Mouse (Mus musculus) WW6 (cell line): ENCODE data around the gene Cyp1a1.

Experiments used
- DNase-seq: peaks from one replicate; pipeline ENCODE4 v3.0.0-alpha.2; 2013; ENCODE audit warnings: low read depth, low spot score

The Cyp1a1 gene

DNA sequence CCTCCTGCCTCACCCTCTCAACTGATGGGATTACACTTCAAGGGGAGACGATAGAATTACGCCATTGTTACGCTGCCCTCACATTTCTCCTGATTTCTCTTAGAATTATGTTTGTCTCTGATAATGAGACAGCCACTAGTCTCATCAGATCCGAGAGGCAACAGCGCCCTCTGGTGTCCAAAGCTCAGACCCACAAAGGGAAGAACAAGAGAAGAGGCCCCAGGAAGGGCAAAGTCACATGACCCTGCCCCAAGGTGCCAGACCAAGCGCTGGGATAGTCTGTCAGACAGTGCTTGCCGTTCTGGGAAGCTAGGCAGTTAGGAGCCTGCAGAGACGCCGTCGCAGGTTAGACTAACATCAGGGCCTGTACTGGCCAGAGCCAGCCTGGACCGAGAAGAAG lies 32.0 kb upstream of the Cyp1a1 start:
- DNase-seq, result peak; percentile 74

DNA sequence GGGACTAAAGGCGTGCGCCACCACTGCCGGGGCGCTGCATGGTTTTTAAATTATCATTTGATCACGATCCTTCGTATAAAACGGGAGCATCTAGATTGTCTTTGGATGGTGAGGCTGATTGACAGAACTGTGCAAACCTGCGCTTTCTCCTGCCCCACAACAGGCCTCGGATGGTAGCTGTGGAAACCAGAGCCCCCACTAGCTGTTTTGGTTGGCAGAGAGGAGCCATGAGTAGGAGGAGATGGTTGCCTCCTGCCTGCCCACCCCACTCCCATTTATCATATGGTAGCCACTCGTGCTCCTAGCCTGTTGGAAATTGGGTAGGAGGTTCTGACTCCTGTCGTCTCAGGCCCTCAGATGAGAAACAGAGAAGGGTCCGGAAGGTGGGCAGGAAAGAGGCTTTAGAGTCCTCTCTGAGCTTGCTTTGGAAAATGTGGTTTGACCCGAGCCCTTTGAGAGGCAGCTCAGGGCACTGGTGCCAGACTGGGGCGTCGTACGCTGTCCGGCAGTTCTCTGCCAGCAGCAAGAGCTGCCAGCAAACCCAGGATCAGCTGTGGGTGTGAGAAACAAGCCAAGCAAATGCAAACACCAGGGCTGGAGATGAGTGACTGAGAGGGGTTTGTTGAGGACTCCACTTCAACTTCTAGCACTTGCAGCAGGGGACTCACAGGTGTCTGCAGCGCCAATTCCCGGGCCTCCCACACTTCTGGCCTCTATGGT lies 30.9 kb upstream of the Cyp1a1 start:
- DNase-seq, result no peak

DNA sequence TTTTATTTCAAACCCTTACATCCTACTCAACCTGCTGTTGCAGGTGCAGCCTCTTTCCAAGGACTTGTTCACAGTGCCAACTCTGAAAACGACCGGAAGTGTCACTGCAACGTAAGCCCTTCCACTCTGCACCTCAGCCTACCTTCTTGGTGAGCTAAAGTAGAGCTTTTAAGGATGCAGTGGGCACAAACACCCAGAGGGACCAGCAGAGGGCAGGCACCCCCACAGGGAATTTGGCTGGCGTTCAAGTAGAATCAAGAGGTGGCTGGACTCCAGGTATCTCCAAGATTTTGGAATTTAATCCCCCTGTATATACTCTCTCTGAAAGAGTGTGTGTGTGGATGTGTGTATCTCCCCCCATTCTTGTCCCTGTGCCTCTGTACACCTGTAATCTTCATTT lies 29.9 kb upstream of the Cyp1a1 start:
- no peak for DNase-seq

DNA sequence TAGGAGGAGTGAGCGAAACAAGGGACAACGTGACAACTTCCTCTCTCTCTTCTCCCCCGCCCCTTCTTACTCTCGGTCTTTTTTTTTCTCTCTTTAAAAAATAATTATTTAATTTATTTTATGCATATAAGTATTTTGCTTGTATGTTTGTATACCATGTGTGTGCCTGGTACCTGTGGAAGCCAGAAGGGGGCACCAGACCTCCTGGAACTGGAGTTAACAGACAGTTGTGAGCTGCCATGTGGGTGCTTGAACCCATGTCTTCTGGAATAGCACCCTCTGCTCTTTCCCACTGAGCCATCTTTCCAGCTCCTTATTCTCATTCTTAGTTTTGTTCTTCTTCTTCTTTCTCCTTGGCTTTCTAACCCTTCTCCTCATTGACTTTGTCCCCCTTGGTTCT lies 28.8 kb upstream of the Cyp1a1 start:
- DNase-seq, result no peak

DNA sequence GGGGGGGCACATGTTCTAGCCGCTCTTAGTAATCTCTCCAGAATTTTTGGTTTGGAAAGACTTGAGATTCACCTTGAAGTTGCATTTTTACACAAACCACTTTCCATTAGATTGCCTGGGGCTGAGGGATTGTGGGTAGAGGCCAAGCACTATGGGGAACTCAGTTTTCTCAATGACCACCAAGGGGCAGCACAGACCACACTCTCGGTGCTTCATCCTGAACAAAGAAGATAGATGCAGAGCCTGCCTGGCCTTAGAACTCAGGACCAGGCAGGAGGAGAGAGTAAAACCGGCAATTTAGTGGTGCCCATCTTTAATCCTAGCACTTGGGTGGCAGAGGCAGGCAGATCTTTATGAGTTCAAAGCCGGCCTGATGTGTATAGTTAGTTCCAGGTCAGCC lies 28.0 kb upstream of the Cyp1a1 start:
- no peak for DNase-seq

DNA sequence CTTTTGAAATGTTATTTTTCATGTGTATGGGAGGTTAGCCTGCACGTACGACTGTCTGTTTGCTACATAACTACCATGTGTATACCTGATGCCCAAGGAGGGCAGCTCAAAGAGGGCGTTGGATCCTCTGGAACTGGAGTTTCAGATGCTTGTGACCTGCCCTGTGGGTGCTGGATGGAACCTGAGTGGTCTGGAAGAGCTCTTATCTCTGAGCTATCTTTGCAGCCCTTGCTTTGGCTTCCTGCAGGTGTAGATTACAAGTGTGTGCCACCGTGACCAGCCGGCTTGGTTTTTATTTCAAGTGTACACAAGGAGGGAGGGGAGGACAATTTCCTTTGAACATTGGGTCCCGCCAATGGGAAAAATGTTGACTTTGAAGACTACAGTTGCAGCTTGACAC lies 27.2 kb upstream of the Cyp1a1 start:
- DNase-seq, result no peak

DNA sequence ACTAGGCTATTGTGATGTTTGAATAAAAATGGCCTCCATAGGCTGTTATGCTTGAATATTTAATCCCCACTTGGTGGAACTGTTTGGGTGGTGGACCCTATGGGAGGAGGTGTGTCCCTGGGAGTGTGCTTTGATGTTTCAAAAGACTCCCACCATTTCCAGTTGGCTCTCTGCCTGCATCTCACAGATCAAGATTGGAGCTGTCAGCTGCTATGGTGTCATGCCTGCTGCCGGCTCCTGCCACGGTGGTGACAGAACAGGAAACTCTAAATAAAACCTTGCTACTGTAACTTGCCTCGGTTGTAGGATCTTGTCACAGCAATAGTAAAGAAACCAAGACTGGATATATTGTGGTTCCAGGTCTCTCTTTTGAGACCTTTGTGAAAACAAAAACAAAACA lies 26.2 kb upstream of the Cyp1a1 start:
- no peak for DNase-seq

DNA sequence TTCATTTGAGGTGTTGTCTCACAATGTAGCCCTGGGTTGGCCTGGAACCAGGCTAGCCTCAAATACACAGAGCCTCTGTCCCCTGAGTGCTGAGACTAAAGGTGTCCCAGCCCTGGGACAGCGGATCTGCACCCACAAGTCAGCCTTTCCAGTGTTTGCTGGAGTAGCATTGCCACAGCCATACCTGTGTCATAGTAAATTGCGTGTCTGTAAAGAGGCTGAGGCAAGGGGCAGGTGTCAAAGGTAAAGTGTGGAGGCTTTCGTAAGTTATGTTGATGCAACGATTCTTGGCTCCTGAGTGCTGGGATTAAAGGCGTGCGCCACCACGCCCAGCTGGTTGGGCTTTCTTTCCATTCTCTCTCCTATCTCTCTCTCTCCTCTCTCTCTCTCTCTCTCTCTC lies 23.1 kb upstream of the Cyp1a1 start:
- no peak for DNase-seq

DNA sequence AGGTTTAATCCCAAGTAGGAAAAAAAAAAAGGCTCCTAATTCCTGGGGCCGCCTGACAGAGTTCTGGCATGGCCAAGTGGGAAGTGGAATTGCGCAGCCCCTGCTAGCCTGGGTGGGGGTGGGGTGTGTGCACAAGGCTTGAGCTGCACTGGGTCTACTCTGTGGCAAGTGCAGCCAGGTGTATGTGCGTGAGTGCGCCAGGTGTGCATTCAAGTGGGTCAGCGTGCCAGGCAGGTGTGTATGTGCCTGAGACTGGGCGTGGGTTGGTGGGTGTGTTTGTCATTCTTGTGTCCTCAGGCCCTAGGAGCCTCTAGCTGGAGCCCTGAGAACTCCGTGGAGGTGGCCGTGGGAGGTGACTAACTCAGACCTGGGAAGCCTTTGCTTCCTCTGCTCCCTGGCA lies 21.2 kb upstream of the Cyp1a1 start:
- DNase-seq, result no peak

DNA sequence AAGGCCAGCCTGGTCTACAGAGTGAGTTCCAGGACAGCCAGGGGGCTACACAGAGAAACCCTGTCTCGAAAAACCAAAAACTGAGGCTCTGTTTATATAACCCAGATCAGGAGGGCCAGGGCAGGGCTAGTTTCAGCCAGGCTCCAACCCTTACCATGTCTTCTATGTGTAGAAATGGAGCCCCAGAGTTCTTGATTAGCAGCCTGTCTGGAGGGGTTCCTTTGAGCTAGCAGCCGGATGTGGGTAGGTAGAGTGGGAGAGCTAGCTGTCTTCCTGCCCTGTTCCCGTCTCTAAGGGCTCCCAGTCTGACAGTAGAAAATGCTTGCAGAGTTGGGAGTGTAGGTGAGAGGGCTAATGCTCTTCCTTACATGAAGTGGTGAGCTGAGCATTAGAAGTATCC lies 20.6 kb upstream of the Cyp1a1 start:
- DNase-seq, result no peak

DNA sequence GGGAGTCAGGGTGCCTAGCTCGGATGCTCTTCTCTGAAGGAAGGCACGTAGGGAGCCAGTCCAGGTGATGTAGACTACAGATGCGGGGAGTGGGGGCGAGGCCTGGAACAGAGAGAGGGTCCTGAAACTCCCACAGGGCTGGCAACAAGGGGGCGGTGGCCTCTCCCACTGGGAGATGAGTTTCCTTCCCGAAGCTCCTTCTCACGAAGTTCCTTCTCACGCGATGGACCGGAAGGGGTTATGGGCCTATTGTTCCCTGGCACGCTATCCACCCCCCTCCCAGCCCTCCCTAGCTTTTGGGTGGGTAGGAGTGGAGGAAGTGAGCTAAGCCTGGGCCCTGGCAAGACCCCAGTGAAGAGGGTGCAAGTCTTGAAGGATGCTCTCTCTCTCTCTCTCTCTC lies 19.9 kb upstream of the Cyp1a1 start:
- no peak for DNase-seq

DNA sequence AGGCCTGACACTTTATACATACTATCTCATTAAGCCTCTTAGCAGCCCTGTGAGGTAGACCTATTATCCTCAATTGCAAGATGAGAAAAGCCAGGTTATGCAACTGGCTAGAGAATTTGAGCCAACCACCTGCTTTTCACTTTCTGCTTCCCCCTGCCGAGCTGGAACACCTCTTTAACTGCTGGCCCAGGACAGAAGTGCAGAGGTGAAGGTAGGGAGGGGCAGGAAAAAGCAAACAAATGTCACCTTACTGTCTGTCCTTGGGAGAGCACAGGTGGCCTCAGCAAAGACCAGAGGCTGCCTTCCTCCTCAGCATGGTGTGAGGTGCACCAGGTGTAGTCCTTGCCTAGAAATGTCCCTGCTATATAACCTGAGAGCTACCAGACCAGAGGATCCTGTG lies 19.5 kb upstream of the Cyp1a1 start:
- no peak for DNase-seq

DNA sequence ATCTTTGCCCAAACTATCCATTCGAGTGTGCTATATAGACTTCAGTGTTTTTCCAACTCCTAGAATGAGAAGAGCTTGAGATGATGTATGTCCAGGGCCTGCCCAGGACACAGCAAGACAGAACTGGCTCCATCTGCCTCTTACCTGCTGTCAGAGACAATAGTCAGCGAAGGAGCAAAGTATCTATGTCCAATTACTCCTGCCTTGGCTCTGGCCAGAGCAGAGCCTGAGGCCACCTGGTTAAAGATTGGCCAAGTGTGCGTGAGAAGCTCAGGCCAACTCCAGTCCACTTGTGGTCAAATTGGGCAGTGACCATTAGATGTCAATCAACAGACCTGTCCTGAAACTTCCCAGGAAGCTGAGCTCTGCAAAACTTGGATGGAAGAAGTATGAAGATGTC lies 18.2 kb upstream of the Cyp1a1 start:
- DNase-seq, result no peak

DNA sequence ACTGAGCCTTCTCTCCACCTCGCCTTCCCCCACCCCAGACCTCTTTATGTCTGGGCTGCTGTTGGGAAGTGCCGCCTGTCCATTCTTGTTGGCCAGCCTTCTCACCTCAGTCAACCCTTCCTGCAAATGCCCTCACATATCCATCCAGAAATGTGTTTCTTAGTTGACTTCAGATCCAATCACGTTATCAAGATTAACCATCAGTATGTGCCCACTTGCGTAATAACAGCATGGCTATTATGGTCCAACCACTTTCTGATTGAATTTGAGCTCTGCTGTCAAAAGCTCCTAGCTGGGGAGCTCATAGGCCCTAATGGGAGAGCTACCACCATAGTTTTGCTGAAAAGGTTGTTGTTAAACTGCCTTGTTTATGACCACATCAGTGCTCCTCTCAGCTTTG lies 16.7 kb upstream of the Cyp1a1 start:
- DNase-seq, result no peak

DNA sequence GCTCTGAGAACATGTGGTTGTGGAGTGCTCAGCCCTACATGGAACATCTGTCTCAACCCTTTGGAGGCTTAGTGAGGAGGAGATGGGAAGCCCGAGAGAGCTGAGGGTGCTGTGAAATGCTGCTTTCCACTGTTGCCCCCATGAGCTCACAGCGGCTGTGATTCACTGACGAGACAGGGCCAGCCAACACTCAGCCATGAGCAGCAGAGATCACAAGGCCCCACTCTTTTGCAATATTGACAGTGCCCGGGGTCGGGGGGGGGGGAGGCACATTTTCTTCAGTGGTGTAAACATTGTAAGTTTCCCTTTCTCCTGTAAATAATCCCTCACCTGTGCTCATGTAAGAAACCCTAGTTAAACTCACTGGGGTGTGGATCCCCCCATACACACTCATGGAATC lies 16.2 kb upstream of the Cyp1a1 start:
- no peak for DNase-seq

DNA sequence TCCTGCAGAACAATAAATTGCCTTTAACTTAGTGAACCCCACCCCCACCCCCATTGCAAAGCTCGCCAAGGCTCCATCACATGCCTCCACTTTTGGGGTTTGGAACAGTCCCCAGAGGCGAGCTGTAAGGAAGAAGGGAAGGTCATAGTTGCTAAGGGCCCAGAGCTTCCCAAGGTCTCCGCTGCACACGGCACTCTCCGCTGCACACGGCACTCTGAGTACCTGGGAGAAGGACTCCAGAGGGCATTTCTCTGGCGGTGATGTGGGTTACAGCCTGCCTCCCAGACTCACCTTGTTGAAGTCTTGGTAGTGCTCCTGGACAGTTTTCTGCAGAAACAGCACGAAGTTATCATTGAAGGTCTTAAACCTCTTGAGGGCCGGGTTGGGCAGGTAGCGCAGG lies 6.3 kb upstream of the Cyp1a1 start:
- DNase-seq, result no peak

DNA sequence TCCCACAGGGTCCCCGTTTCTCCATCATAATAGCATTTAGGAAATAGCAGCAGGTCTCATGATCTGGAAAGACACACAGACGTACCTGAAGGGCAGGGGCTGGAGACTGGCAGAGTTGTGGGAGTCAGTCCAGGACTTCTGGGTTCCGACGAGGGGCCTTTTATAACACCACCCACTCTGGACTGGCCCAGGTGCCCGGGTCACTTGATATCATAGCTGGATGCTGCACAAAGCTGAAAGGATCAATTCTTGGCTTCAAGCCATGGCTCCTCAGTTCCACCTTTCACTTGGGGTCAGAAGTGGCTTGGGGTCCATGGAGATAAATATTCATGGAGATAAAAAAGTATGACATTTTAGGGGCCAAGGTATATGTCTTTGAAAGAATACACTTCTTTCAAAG lies 4.2 kb upstream of the Cyp1a1 start, which contains the start of gene Cyp1a2:
Gene Cyp1a2 (minus strand): TSS at position 184 of the 400 bp plus-strand sequence.
- DNase-seq, result no peak

DNA sequence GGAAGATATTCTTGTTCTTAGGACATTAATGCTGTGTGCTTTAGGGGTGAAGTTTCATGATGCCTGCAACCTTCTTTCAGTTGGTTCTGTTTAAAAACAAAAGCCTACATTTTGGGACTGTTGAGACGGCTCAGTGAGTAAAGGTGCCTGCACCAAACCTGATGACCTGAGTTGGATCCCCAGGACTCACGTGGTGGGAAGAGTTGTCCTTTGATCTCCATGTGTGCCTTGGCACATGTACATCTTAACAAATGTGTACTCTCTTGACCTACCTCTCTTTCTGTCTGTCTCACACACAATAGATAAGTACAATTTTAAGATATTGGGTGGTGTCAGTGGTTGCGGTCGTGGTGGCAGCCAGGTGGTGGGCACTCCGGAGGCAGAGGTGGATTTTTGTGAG lies 1.7 kb upstream of the Cyp1a1 start:
- no peak for DNase-seq

DNA sequence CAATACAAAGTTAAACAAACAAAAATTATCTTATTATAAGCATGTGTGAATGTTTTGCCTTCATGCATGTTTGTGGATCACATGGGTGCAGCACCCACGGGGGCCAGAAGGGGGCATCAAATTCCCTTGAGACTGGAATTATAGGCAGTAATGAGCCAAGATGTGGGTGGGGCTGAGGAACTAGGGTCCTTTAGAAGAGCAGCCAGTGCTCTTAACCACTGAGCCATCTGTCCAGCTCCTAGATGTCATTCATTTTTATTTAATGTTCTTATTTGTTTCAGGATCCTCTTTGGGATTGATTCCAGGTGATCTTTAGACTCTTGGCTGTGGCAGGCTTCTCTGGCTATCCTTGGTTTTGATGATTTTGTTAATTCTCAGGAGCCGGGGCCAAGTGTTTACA lies 430 bp downstream of the Cyp1a1 start:
- peak; percentile 24 for DNase-seq

DNA sequence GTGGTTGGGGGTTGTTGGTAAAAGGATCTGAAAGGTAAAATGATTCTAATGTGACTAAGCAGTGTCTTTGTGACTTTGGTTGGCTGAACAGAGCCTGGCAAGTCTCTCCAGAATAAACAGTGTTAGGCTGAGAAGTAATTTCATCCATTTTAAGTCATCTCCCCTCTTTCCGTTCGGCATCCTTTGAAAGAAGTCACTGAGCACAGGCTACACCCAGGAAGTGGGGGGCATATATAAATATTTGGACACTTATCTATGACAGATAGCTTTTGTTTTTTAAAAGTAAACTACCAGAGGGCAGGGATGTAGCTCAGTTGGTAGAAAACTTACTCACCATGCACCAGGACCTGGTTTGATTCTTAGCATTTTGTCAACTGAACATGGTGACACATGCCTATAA lies 878 bp downstream of the Cyp1a1 start:
- DNase-seq, result no peak

DNA sequence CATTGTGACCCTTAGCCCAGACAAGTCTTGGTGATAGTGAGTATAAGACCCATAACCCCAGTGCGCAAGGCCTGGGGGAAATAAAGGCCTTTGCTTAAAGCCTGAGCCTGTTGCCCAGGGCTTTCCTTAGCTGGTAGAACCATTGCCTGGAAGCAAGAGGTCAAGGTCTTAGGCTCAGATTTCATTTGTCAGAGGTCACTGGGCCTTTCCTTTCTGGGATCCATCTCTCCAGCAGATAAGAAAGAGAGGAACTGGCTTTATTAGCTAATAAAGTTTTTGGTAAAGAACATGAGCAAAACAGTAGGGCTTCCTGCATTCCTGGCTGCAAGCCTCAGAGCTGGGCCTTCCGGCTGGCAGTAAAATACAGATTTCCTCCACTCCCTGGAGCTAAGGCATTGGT lies 6.4 kb downstream of the Cyp1a1 start:
- DNase-seq, result no peak

DNA sequence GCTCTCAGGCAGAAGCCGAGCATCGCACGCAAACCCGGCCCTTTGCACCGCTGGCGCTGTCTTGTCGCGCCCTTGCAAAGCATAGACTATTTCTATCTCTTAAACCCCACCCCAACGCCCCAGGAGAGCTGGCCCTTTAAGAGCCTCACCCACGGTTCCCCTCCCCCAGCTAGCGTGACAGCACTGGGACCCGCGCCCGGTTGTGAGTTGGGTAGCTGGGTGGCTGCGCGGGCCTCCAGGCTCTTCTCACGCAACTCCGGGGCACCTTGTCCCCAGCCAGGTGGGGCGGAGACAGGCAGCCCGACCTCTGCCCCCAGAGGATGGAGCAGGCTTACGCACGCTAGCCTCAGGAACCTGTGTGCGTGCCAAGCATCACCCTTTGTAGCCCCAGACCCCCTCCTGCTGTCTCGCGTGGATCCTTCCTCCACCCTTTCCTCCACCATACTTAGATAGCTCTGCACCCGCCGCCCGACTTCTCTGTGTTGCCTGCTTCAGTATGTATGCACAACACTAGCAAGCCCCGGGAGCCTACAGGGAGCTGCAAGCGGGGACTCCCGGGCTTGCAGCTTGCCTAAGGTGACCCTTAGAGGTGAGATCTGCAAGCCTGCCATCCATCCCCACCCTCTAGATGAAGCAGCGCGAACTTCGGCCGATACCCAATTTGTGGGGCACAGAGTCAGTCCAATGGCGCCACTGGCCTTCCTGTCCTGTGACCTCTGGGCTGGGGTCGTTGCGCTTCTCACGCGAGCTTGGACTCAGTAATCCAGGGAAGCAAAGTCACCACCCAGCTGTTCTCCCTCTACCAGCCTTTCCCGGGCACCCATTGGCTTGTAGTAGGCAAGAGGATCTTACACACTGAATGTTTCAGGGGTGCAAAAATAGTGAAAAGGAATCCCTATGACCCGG lies 8.9 kb downstream of the Cyp1a1 start:
- DNase-seq, result peak; percentile 24

DNA sequence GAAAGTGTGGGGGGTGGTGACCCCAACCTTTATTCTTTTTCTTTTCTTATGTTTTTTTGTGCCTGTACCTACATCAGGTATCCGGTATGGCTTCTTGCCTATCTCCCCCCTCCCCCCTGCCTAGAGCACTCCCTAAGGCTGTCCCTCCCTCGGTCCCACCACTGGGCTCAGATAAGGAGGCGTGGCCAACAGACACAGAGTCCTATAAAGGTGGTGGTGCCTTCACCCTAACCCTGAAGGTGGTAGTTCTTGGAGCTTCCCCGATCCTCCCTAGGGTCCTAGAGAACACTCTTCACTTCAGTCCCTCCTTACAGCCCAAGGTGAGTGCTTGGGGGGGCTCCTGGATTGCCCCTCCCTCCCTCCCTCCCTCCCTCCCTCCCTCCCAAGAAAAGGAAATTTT lies 9.7 kb downstream of the Cyp1a1 start:
- DNase-seq, result no peak
